Mouse (Mus musculus) limb, embryonic 10.5 days (tissue): Measurements from ENCODE around the gene Gm10750. TPM values are rescaled to one million over a fixed set of nuclear protein-coding genes. Genes with fewer than 3 reads are reported as not detected.
"Not testable (repeated sequence)": the region's sequence is repeated elsewhere in the genome, so short reads cannot be mapped to it uniquely, and the experiment has no call there.

ENCODE experiments used
- DNase-seq: peaks from one replicate; pipeline ENCODE4 v3.0.0-alpha.2; 2017; ENCODE audit warnings: low spot score
- H3K27ac ChIP-seq: fragments of 300-500 bp; sonication (generic); 2 replicates; pipeline ENCODE4 v1.5.1; 2016; ENCODE audit warnings: mild to moderate bottlenecking
- H3K27me3 ChIP-seq: fragments of 300-500 bp; sonication (generic); 2 replicates; pipeline ENCODE4 v1.6.1; 2016; ENCODE audit warnings: low read depth, mild to moderate bottlenecking; ENCODE audit not compliant: poor library complexity, severe bottlenecking
- H3K36me3 ChIP-seq: fragments of 300-500 bp; sonication (generic); 2 replicates; pipeline ENCODE4 v1.6.1; 2016; ENCODE audit warnings: mild to moderate bottlenecking, moderate library complexity
- H3K4me1 ChIP-seq: fragments of 300-500 bp; sonication (generic); 2 replicates; pipeline ENCODE4 v1.6.1; 2016
- H3K4me3 ChIP-seq: fragments of 300-500 bp; sonication (generic); 2 replicates; pipeline ENCODE4 v1.5.1; 2016; ENCODE audit warnings: mild to moderate bottlenecking, moderate library complexity
- H3K9me3 ChIP-seq: fragments of 300-500 bp; sonication (generic); replicated peaks from 2 replicates; pipeline ENCODE4 v1.6.1; 2016; ENCODE audit warnings: mild to moderate bottlenecking
- WGBS: fragments of 180-500 bp; shearing (Covaris S2); methylation state at CpG from one replicate; pipeline ENCODE4 v1.1.7; 2016; 5-methylcytosine and 5-hydroxymethylcytosine counted together
- polyA plus RNA-seq: library from polyadenylated mRNA; unstranded; fragments of >200 nt; fragmentation: Nextera tagmentation; extraction: Ambion mirVana; gene quantifications from 2 replicates; pipeline ENCODE4 v1.2.1, GENCODE M21; 2016

Gene Gm10750
- not detected in 2 replicates for polyA plus RNA-seq

DNA sequence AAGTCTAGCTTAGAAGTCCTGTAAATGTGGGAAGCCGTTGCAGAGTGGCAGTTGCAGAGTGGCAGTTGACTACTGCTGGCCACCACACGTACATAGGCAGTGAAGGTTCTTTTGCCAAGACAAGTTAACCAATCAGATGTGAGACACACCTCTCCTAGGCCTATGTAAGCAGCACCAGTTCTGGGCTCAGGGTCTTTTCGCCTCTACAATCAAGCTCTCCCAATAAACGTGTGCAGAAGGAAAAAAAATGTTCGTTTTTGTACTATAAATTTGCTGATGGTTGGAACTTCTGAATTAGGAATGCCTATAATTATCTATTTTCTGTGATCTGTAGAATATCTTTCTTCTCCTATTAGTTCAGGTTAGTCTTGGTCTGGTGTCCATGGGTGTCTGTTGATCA is at the start of gene Gm10750:
Gene Gm10750 (minus strand): TSS at position 101 of the 400 bp plus-strand sequence.
- H3K36me3 ChIP-seq, H3K4me3 ChIP-seq, DNase-seq, H3K4me1 ChIP-seq, H3K9me3 ChIP-seq, H3K27ac ChIP-seq, H3K27me3 ChIP-seq: not testable (repeated sequence)
- 77% methylated on average over 5 of the region's 5 CpGs for WGBS

DNA sequence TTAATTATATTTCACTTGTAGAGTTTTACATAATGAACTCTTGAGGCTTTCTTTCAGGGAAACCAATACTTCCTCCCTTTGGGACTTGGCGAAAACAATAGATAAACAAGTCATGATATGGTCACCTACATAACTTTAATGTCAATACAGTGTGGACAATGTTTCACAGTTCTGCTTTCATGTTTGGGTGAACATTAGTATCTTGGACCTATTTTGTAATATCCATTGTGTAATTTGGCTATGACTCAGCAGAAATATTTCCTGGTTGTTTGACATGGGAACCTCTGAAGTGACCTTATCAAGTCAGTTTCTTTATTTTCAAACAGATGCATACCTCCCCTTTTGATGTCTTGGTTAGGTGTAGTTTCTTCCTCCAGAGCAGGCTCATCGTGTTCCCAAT is 12.2 kb downstream of the Gm10750 start:
- Histone ChIP-seq H3K27me3 (no peaks in the 10 kb centered on the region), H3K27ac (no peak overlapping the region), H3K4me3 (no peak overlapping the region), H3K9me3 (no peaks in the 10 kb centered on the region), H3K36me3 (no peaks in the 10 kb centered on the region), H3K4me1 (no peaks in the 10 kb centered on the region)
- DNase-seq: no peak
- 80% methylated on average over 2 of the region's 2 CpGs for whole genome bisulfite sequencing

GRCm38 (mm10) chr2:149003151-149003550 is 13.9 kb downstream of the Gm10750 start, which contains the start of gene Gm1330:
Gm1330 (minus strand) TSS chr2:149003251.
- no peak within 1 kb of the TSS for H3K4me3 ChIP-seq
- DNase-seq: no peak
- H3K36me3 ChIP-seq: no peaks in the 10 kb centered on the region

GRCm38 (mm10) chr2:148995133-148995532 is 21.9 kb downstream of the Gm10750 start:
- Histone ChIP-seq H3K27me3 (no peaks in the 10 kb centered on the region), H3K36me3 (no peaks in the 10 kb centered on the region), H3K27ac (no peak overlapping the region), H3K4me3 (no peak overlapping the region), H3K4me1 (no peaks in the 10 kb centered on the region), H3K9me3 (no peaks in the 10 kb centered on the region)
- 95% methylated on average over 2 of the region's 2 CpGs for WGBS
- no peak for DNase-seq

More at GRCm38 (mm10) chr2:149003151-149003550, 13.9 kb downstream of the Gm10750 start, which contains the start of gene Gm1330:
- Histone ChIP-seq H3K9me3 (no peaks in the 10 kb centered on the region), H3K4me1 (no peaks in the 10 kb centered on the region), H3K27me3 (no peaks in the 10 kb centered on the region), H3K27ac (no peak within 1 kb of the TSS)

Other genes with a start within 250 kb of the Gm10750 start
- gene Cst11, start 245.7 kb downstream of the Gm10750 start, polyA plus RNA-seq: not detected in 2 replicates
- not detected in 2 replicates for gene 8030411F24Rik, start 235.2 kb downstream of the Gm10750 start, polyA plus RNA-seq
- gene Cst12, start 227.9 kb downstream of the Gm10750 start, polyA plus RNA-seq: not detected in 2 replicates
- gene Cst8, start 218.5 kb downstream of the Gm10750 start, polyA plus RNA-seq: not detected in 2 replicates
- gene Cst13, start 197.2 kb downstream of the Gm10750 start, polyA plus RNA-seq: not detected in 2 replicates
- not detected in 2 replicates for gene Cst9, start 182.1 kb downstream of the Gm10750 start, polyA plus RNA-seq
- not detected in 2 replicates for gene 9230104L09Rik, start 152.2 kb downstream of the Gm10750 start, polyA plus RNA-seq
- 209 and 241 TPM in 2 replicates for gene Cst3, start 141.5 kb downstream of the Gm10750 start, polyA plus RNA-seq
- not detected in 2 replicates for gene Gm1330, start 14.0 kb downstream of the Gm10750 start, polyA plus RNA-seq